Mouse (Mus musculus): Measurements from ENCODE around the gene Pla2g4f. TPM values are rescaled to one million over a fixed set of nuclear protein-coding genes. Genes with fewer than 3 reads are reported as not detected.

The Pla2g4f gene
- polyA plus RNA-seq, 1 experiment, result 2.9 TPM

DNA sequence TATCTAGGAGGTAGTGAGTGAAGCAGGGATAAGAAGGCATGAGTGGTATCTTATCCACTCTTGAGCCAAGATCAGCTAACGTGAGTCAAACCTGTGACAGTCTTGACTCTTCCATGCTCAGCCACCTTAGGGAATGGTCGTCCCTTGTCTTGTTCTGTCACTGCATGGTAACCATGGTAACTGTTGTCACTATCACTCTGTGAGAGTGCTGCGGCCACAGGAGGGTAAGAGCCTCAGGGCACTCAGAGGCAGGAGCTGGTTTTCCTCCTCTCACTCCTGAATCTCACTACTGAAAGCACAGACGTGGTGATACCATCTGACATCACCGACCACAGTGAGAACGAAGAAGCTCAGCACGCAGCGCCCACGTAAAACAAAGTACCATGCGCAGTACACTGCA, 49.1 kb downstream of the Pla2g4f start:
- DNase-seq, result no peak
- 86% methylated on average over 10 of the region's 10 CpGs for WGBS
- Histone ChIP-seq H3K4me1 (replicated peaks; ENCODE audit: control insufficient read depth, insufficient read depth, low read length) (no peaks in the 10 kb centered on the region), H3K27me3 (ENCODE audit: control insufficient read depth, insufficient read depth, low read length) (no peaks in the 10 kb centered on the region), H3K27ac (ENCODE audit: control insufficient read depth, insufficient read depth, low read length) (no peak overlapping the region), H3K36me3 (ENCODE audit: control insufficient read depth, insufficient read depth, low read length) (no peaks in the 10 kb centered on the region), H3K4me3 (ENCODE audit: control insufficient read depth, insufficient read depth, low read length) (no peak overlapping the region)
- no peak for TF ChIP-seq POLR2A (IDR thresholded peaks at IDR 0.05; ENCODE audit: control insufficient read depth, extremely low read depth, insufficient read depth, low read length, poor library complexity)
- TF ChIP-seq CTCF (IDR thresholded peaks at IDR 0.05; ENCODE audit: borderline replicate concordance, control insufficient read depth, extremely low read depth, insufficient read depth, low read length, poor library complexity), result no peak

DNA sequence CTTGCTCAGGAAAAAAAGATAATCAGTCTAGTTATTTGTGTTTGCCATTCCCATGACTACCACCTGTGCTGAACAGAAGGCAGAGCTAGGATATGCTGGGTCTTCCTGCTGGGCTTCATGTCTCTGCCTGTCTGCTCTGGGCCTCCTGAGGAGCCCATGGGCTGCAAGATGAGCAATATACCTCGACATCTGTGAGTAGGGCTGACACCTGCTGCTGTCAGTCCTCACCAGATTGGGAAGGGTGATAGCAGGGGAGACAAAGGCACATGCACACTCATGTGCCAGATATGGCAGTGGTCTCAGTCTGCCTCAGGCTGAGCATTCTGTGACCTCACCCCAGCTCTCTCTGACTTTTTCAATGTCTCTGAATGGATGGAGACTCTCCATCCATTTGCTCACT, 51.1 kb downstream of the Pla2g4f start:
- H3K36me3 ChIP-seq (ENCODE audit: control insufficient read depth, insufficient read depth, low read length), result no peaks in the 10 kb centered on the region
- TF ChIP-seq POLR2A (IDR thresholded peaks at IDR 0.05; ENCODE audit: control insufficient read depth, extremely low read depth, insufficient read depth, low read length, poor library complexity) (no peak), CTCF (IDR thresholded peaks at IDR 0.05; ENCODE audit: borderline replicate concordance, control insufficient read depth, extremely low read depth, insufficient read depth, low read length, poor library complexity) (no peak)
- DNase-seq, result no peak
- H3K4me1 ChIP-seq (replicated peaks; ENCODE audit: control insufficient read depth, insufficient read depth, low read length), result no peaks in the 10 kb centered on the region
- no peaks in the 10 kb centered on the region for H3K27me3 ChIP-seq (ENCODE audit: control insufficient read depth, insufficient read depth, low read length)
- H3K4me3 ChIP-seq (ENCODE audit: control insufficient read depth, insufficient read depth, low read length), result no peak overlapping the region
- H3K27ac ChIP-seq (ENCODE audit: control insufficient read depth, insufficient read depth, low read length), result no peak overlapping the region
- WGBS, result 19% methylated on average over 1 of the region's 1 CpGs

DNA sequence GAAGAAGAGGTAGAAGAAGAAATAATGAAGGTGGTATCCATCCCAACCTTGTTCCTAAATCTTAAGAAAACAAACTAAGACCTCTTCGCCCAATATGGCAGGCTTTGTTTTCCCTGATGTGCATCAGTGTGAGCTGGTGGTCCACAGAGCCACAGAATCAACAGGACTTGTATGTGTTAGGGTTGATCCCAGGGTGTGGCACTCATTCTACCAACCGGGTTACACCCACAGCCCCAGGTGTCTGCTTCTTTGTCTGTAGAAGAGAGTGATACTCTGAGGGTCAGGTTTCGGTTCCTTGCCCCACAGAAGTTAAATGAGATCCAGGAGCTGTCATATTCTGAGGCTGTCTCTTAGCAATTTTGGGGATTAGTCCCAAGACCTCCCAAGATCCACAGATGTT, 52.6 kb downstream of the Pla2g4f start:
- TF ChIP-seq CTCF (IDR thresholded peaks at IDR 0.05; ENCODE audit: borderline replicate concordance, control insufficient read depth, extremely low read depth, insufficient read depth, low read length, poor library complexity) (no peak), POLR2A (IDR thresholded peaks at IDR 0.05; ENCODE audit: control insufficient read depth, extremely low read depth, insufficient read depth, low read length, poor library complexity) (no peak)
- 85% methylated on average over 3 of the region's 3 CpGs for WGBS

DNA sequence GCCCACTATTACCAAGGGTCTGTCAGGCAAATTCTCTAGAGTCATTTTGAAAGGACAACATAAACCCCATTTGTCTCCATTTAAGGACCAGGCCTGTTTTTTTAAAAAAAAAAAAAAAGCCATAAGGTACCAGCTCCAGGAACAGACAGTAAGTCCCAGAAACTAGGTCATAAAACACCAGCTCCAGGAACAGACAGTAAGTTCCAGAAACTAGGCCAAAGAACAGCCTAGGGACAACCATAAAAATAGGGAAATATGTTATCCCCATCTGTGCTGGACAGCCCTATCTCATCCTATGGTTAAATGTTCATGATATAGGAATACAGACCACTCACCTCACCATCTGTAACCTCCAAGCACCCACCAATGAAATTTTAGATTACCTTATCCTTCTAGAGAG, 57.7 kb downstream of the Pla2g4f start:
- TF ChIP-seq CTCF (IDR thresholded peaks at IDR 0.05; ENCODE audit: borderline replicate concordance, control insufficient read depth, extremely low read depth, insufficient read depth, low read length, poor library complexity) (no peak), POLR2A (IDR thresholded peaks at IDR 0.05; ENCODE audit: control insufficient read depth, extremely low read depth, insufficient read depth, low read length, poor library complexity) (no peak)
- H3K27ac ChIP-seq (ENCODE audit: control insufficient read depth, insufficient read depth, low read length), result no peak overlapping the region
- H3K27me3 ChIP-seq (ENCODE audit: control insufficient read depth, insufficient read depth, low read length), result no peaks in the 10 kb centered on the region
- H3K36me3 ChIP-seq (ENCODE audit: control insufficient read depth, insufficient read depth, low read length), result no peaks in the 10 kb centered on the region
- no peak for DNase-seq
- no peak overlapping the region for H3K4me3 ChIP-seq (ENCODE audit: control insufficient read depth, insufficient read depth, low read length)
- H3K4me1 ChIP-seq (replicated peaks; ENCODE audit: control insufficient read depth, insufficient read depth, low read length), result no peaks in the 10 kb centered on the region

More for the DNA sequence above, 52.6 kb downstream of the Pla2g4f start:
- H3K4me3 ChIP-seq (ENCODE audit: control insufficient read depth, insufficient read depth, low read length), result no peak overlapping the region
- DNase-seq, result no peak
- no peak overlapping the region for H3K27ac ChIP-seq (ENCODE audit: control insufficient read depth, insufficient read depth, low read length)
- no peaks in the 10 kb centered on the region for H3K36me3 ChIP-seq (ENCODE audit: control insufficient read depth, insufficient read depth, low read length)
- H3K27me3 ChIP-seq (ENCODE audit: control insufficient read depth, insufficient read depth, low read length), result no peaks in the 10 kb centered on the region
- H3K4me1 ChIP-seq (replicated peaks; ENCODE audit: control insufficient read depth, insufficient read depth, low read length), result no peaks in the 10 kb centered on the region

DNA sequence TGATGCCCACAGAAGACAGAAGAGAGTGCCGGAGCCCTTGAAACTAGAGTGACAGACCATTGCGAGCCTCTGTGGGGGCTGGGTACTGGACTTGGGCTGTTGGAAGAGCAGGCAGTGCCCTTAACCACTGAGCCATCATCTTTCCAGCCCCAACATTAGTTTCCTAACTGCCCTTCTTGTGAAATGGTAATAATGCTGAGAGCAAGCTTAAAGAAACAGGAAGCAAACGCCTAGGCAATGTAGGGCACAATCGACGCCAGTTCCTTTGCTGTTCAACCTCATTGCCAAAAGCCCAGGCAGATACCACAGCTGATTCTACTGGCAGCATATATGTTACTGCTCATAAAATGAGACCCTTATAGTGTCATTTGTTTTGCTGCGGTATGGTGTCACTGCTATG, 61.3 kb downstream of the Pla2g4f start:
- no peak overlapping the region for H3K4me3 ChIP-seq (ENCODE audit: control insufficient read depth, insufficient read depth, low read length)
- no peaks in the 10 kb centered on the region for H3K27me3 ChIP-seq (ENCODE audit: control insufficient read depth, insufficient read depth, low read length)
- DNase-seq, result no peak
- 58% methylated on average over 6 of the region's 6 CpGs for WGBS
- H3K27ac ChIP-seq (ENCODE audit: control insufficient read depth, insufficient read depth, low read length), result no peak overlapping the region
- TF ChIP-seq POLR2A (IDR thresholded peaks at IDR 0.05; ENCODE audit: control insufficient read depth, extremely low read depth, insufficient read depth, low read length, poor library complexity) (no peak), CTCF (IDR thresholded peaks at IDR 0.05; ENCODE audit: borderline replicate concordance, control insufficient read depth, extremely low read depth, insufficient read depth, low read length, poor library complexity) (no peak)
- no peaks in the 10 kb centered on the region for H3K4me1 ChIP-seq (replicated peaks; ENCODE audit: control insufficient read depth, insufficient read depth, low read length)
- no peaks in the 10 kb centered on the region for H3K36me3 ChIP-seq (ENCODE audit: control insufficient read depth, insufficient read depth, low read length)

Other genes with a start within 250 kb of the Pla2g4f start
- gene Ehd4, start 159.6 kb downstream of the Pla2g4f start, polyA plus RNA-seq (2012; rRNA removed), result 17.6 and 24.3 TPM in 2 replicates
- gene Pla2g4e, start 68.8 kb downstream of the Pla2g4f start, polyA plus RNA-seq (2012; rRNA removed), result 0.28 and 0.61 TPM in 2 replicates
- gene Pla2g4d, start 25.0 kb downstream of the Pla2g4f start, polyA plus RNA-seq (2012; rRNA removed), result 0.15 and 0.19 TPM in 2 replicates
- 38.8 and 40.8 TPM in 2 replicates for gene Vps39, start 39.0 kb upstream of the Pla2g4f start, polyA plus RNA-seq (2012; rRNA removed)
- 15.9 and 17.4 TPM in 2 replicates for gene Ganc, start 89.7 kb upstream of the Pla2g4f start, polyA plus RNA-seq (2012; rRNA removed)
- 21.9 and 24.3 TPM in 2 replicates for gene Tmem87a, start 89.9 kb upstream of the Pla2g4f start, polyA plus RNA-seq (2012; rRNA removed)
- gene Capn3, start 141.9 kb upstream of the Pla2g4f start, polyA plus RNA-seq (2012; rRNA removed), result 56.2 and 69.8 TPM in 2 replicates
- gene Zfp106, start 249.7 kb upstream of the Pla2g4f start, polyA plus RNA-seq (2012; rRNA removed), result 80.4 and 87.6 TPM in 2 replicates